Mouse (Mus musculus): ENCODE results near the gene Inpp5a.

Inpp5a gene

DNA sequence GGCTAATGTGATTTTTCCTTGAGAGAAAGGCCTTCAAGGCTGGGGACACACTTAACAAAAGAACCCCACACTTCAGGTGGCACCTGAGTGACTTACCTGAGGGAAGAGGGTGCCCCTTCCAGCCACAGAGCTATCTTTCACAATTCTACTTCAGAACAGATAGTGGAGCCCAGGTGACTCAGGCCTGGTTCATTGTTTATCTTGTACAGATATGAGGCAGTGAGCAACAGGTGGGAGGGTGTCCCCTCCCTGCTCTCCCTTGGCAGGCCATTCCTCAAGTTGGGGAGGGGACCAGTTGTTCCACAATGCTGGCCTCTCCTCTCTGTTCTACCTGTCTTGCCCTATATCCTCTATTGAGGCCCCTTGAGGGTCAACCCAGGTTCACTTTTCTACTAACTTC lies 17.5 kb upstream of the Inpp5a start:
- no peak for DNase-seq (ENCODE audit: low spot score)

DNA sequence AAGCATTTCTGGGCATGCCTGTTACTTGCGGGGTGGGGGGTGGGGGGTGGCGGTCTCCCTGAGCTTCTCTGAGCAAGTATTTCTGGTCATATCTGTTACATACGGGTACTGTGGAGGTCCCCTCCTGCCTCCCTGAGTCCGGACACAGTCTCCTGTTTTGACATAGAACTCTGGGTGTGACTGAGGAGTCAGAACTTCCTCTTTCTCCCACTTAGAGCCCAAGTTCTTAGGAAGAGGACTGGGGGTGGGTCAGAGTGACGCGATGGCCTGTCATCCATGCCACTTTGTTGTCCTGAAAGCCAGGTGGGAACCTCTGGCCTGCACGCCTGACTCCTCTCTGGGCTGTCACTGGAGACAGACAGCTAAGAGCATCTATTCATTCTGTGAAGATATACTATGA lies 11.5 kb upstream of the Inpp5a start:
- DNase-seq (ENCODE audit: low spot score): no peak

DNA sequence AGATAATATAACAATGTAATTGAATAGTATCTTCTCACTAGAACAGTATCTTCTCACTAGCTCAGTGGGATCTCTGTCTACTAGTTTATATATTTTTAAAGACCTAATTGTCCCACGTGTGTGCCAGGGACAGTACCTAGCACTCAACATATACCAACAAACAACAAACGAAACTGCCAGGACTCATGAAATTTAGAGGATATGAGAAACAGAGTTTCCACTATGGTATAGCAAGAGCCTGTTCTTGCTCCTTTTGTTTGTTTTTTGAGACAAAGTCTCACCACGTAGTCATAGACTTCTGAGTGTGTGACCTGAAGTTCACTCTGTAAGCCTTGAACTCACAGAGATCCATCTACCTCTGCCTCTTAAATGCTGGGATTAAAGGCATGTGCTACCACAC lies 10.6 kb upstream of the Inpp5a start:
- no peak for DNase-seq (ENCODE audit: low spot score)

DNA sequence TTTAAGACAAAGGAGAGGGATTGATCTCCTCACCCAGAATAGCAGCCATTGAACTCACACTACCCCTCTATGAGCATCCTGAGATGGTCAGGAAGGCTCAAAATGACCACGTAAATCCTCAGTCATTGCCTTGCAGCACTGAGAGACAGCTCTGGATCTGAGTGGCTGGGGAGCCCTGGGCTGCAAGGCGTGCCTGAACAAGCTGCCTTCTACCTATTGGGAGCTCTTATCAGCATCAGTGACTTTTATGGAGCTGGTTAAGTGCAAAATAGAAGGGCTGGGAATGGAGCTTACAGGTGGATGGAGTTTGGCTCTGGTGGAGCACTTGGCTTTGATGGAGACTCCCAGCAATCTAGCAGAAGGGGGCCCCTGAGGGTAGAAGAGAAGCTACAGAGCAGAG lies 9.2 kb upstream of the Inpp5a start:
- no peak for DNase-seq (ENCODE audit: low spot score)

DNA sequence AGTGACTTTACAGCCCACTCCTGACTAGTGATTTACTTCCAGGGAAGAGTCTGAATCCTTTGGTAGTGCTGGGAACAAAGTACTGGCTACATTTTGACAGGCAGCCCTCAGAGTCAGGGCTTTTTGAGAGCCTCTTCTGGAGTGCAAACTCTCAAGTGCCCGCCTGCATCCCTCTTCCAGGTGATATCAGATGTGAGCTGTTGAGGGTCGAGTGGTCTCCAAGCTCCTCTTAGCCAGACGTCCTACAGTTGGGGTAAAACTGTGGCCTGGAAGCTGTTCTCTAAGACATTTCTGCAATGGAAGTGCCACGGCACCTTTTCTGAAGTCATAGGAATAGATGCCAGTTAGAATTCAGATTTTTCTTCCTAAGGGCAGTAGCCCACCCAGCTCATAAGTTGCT lies 8.7 kb upstream of the Inpp5a start:
- DNase-seq (ENCODE audit: low spot score): no peak

DNA sequence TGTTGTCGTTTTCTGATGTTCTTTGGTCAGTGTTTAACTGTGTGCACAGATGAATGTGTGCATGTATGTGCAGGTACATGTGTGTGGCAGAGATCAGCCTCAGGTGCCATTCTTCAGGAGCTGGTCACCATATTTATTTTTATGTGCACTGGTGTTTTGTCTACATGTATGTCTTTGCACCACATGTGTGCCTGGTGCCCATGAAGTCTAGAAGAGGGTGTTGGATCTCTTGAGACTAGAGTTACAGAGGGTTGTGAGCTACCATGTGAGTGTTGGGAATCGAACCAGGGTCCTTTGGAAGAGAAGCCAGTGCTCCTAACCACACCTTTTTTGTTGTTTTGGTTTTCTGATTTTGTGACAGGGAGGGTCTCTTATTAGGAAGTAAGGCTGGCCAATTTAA lies 7.0 kb upstream of the Inpp5a start:
- no peak for DNase-seq (ENCODE audit: low spot score)

DNA sequence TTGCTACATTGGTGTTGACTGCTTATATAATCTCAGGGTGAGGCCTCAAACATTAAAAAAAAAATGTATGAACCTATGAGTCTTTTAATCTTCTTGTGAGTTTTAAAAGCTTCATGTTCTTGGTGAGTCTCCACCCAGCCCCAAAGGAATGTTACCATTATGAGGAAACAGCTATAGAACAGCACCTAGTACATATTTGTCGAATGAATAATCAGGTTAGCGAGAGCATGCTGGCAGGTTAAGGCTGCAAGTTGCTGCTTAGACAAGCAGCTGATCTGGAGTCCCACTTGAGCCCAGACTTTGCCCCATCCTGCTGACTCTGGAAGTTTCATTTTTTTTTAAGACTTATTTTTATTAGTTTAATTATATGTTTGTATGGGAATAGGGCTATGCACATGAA lies 6.1 kb upstream of the Inpp5a start:
- no peak for DNase-seq (ENCODE audit: low spot score)

DNA sequence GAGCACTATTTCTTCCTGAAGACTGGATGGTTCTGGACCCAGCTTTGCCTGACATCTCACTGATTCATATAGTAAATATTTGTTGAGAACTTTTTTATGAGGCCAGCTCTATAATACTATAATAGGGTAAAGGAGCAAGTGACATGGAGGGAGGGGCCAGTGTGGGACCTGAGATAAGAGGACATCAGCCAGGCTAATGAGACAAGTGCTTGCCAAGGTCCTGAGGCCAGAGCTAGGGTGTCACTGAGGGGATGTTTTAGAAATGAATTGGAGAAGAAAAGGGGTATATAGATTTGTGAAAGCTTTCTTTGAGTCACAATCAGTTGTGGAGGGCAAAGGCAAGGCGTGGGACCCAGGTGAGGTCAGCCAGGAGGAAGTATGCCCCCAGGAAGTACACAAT lies 4.4 kb upstream of the Inpp5a start:
- no peak for DNase-seq (ENCODE audit: low spot score)

DNA sequence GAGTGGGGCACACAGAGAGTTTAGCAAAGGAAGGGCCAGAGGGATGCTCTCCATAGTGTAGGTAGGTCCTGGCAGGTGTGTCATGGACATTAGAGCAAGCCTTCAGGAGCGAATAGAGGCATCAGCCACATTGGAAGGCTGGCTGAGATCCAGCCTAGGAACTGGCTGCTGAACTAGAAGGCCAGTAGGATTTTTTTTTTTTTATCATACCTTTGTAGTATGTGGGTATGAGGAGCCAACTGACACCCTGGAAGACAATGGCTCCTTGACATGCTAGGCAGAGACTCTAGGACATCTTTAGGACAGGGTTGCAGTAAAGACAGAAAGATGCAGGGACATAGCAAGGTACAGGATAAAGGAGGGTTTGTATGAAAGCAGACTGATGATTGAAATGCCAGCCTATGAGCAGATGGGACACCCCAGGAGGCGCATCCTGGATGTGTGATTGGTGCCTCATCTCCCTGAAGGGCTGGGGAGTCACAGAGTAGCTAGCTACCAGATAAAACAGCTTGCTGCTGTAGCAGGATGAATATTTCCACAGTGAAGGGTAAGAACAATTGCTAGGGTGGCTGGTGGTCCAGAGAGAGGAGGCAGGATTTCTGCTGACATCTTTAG lies 3.9 kb upstream of the Inpp5a start:
- no peak for DNase-seq (ENCODE audit: low spot score)

DNA sequence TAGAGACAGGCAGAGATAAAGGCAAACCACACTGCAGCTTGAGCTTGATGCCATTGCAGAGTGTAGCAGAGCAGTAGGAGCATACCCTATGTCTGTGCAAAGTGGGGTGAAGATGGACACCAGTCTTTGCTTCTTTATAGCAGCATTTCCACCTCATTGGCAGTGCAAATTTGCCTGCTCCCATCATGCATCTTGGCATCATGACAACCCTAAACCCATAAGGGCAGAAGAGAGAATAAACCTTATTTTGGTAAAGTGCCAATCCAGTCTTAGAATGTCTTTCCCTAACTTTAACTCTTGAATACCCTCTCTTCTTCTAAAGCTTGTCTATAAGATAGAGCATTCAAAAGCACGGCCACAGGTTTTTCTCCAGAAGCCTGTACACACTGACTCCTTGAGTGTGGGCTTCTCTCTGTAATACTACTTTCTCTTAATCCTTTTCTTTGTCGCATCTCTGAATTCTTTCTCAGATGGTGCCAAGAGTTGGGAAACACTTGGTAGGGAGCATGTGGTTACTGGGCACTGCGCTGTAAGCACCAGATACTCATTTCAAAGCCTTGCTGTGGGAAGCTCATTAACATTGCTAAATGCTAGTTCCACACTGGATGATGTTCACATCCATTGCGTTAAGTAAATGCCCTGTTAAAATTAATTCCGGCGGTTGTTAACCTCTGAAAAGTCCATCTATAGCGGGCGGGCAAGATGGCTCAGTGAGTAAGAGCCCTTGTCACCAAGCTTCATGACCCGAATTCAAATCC lies 1.8 kb upstream of the Inpp5a start:
- no peak for DNase-seq (ENCODE audit: low spot score)

DNA sequence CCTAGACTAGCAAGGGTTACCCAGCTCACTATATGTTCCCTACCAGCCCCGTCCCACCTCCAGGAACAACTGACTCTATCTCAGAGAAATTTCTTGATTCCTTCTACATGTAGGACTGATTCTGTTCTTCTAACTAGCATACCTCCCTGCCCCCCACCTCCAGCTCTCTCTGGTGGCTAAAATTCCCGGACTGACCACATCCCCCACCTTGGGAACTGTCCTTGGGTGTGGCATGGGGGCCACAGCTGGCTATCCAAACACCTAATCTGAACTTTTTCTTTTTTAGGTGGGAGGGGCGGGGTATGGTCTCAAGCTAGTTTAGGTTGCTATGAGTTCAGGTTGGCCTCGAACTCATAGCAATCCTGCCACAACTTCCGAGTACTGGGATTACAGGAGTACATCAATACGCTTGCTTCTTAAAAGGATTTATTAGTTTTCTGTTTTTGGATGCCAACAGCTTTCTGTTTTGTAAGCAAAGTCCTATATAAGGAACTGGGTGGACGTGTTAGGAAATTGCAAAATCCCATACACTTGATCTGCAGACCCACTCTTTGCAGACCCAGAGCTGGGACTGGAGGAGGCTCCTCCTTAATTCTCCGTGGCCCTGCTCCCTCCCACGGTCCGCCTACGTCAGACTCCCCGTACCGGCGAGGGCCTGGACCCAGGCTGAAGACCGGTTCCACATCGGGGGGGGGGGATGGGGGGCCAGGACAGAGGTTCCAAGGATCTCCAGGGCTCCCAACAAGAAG lies 814 bp upstream of the Inpp5a start:
- no peak for DNase-seq (ENCODE audit: low spot score)

DNA sequence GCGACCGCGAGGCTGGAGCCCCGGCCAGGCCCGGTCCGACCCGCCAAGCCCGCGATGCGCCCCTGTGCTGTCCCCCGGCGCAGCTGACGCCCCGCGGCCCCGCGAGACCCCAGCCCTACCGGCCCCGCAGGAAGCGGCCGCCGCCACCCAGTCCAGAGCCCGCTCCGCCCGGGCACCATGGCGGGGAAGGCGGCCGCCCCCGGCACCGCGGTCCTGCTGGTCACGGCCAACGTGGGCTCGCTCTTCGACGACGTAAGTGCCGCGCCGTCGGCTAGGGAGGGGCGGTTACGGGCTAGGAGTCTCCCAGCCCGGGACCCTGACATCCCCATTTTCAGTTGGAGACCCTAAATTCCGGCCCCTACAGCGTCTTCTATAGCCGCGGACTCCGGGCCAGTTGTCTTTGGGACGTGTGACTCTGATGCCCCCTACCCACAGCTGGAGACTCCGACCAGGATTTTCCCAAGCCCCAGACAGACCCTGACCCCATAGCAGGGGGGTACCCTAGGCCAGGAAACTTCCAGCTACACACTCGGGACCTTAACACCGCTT lies 378 bp downstream of the Inpp5a start:
- no peak for DNase-seq (ENCODE audit: low spot score)

DNA sequence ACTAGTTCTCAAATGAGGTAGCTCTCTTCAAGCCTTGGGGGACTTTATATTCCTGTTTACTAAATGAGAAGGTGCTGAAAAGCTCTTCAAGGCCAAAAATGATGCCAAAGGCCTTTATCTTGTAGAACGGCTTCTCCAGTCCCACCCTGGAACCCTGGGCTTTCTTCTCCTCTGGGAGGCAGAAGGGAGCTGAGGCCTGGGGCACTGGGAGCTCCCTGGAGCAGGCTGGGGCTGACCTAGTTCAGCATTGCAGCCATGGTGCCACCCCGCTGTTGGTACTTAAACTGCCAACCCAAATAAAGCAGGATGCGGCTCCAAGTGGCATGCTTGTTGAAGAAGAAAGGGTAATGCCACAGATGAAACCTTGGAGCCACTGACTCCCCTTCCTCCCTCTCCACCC lies 1.5 kb downstream of the Inpp5a start:
- no peak for DNase-seq (ENCODE audit: low spot score)

DNA sequence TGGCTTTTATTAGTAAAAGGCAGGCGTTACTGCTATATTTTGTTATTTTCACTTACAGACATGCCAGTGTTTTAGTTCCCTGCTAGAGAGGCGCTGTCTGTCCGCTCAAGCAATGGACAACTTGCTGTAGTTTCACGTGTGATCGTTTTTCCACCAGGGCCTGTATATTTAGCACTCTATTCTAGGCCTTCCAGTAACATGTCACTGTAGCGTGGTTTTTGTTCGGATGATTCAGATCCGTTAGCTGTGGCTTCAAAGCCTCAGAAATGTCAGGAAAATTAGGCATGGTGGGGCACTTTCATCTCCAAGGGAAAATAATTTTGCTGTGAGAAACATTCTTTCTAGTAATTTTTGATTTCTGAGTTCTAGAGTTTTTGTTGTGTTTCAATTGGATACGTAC lies 2.0 kb downstream of the Inpp5a start:
- DNase-seq (ENCODE audit: low spot score): no peak

DNA sequence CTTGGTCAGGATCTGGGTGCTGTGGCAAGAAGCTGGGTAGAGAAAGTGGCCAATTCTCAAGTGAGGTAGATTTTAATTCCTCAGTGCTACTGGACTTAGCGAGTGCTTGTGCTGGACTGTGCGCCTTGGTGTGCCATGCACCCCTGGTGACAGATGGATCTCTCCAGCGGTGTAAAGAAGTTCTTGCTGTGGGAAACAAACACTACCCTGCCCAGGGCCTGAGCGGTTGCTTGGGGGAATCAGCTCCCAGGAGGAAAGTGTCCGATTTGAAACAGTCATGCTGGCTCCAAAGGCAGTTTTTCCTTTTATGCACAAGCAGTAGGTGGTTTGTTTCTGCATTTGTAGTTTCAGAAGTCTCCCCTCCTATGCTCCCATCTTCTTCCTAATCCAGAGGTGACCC lies 2.8 kb downstream of the Inpp5a start:
- DNase-seq (ENCODE audit: low spot score): no peak

DNA sequence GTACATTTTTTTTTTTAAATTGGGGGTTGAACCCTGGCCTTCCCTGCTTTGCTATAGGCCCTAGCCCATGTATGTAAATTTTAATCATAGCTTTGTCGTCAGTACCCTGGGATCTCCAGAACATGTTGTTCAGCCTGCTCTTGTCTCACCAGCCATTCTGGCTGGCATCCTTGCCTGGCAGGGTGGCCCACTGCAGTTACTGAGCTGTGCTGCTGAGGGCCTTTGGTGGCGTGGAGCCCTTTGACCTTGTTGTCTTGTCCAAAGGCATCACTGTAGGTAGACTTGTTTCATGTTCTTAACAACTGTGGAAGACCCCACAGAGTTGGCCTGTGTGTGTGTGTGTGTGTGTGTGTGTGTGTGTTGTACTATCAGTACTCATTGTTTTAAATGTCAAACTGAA lies 3.2 kb downstream of the Inpp5a start:
- DNase-seq (ENCODE audit: low spot score): no peak

DNA sequence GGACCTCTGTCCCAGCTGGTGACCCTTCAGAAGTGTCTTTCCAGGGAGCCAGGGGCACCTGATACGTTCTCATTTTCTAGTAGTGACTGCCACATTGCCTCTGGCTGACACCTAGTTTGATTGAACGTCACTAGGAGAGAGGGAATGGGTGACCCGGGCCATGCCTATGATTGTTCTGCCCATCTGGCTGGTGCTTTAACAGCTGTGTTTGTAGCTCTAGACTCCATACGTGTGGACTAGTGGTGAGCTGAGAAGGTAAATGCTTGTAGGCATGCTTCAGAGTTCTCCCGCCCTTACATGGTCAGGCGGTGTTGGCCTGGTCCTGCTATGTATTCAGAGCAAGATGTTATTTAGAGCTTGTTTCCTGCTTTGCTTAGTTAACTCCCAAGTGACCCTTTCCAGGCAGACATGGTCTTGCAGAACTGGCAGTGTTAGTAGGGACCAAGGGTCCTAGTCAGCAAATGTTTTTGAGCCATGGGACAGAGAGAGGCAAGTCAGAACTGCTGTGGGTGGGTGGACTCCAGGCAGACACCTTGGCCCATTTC lies 3.9 kb downstream of the Inpp5a start:
- no peak for DNase-seq (ENCODE audit: low spot score)

DNA sequence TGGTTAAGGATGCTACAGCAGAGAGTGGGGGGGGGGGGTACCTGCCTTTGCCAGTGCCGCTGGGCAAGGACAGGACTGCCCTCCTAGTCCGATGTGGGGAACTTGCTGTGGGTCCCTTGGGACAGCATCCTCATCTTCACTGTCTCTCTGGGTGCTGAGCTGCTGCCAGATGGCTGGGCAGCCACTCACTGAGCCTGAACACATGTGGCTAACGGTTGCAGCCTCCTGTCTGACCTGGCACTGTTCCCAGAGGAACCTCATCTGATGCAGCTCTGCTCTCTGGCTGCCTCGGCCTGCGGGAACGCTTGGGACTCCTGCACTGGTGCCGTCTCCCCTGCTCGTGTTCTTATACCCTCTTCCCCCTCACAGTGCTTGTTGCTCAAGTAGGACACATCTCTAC lies 8.6 kb downstream of the Inpp5a start:
- no peak for DNase-seq (ENCODE audit: low spot score)

DNA sequence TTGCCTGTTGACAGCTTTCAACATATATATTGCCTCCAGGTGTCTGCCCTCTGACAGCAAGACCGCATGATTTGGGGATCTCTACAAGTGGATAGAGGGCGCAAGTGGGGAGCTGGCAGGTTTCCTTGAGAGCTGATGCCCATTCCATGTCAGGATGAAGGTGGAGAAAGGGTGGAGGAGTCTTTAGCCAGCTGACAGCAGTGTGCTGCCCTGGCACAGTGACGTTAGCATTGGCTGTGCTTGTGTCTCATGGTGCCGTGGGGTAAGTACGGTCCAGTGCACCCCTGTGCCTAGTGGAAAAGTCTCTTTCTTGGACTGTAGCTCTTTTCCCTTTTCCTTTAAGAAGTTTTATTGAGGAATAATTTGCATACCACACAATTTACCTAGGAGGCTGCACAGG lies 9.2 kb downstream of the Inpp5a start:
- no peak for DNase-seq (ENCODE audit: low spot score)

DNA sequence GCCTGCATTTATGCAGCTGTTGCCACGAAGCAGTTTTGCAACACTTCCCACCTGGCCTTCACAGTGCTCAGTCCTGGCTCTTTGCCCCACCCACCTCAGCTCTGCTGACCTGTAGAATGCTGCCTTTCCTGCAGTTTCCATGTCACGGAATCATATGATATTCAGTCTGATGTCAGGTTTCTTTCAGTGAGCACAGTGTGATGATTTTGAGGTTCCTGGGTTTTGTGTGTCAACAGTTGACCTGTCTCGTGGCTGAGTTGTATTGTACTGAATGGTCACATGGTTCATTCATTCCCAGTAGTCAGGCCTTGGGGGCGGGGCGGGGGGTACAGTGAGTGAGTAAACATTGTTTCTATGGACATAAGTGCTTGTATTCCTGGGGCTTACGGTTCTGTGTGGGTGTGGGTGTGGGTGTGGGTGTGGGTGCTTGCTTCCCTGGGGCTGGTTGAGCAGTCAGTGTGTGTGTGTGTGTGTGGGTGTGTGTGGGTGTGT lies 9.7 kb downstream of the Inpp5a start:
- no peak for DNase-seq (ENCODE audit: low spot score)

DNA sequence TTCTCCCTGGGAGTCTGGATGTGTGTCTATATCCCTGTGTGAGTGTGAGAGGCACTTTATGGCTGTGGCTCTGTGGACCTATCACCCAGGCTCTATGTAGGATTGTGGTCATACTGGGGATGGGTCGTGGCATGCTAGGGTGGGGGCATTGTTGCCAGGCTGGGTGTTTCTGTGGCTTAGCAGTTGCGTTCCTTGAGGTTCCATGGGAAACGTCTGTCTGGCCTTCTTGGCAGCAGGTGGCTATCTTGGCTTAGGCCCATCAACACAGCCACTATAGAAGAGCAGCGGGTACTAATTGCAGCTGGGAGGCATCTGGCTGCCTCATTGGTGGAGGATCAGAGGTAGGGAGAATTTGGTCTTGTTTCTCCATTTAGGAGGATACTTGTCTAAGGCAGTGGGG lies 10.7 kb downstream of the Inpp5a start:
- no peak for DNase-seq (ENCODE audit: low spot score)

DNA sequence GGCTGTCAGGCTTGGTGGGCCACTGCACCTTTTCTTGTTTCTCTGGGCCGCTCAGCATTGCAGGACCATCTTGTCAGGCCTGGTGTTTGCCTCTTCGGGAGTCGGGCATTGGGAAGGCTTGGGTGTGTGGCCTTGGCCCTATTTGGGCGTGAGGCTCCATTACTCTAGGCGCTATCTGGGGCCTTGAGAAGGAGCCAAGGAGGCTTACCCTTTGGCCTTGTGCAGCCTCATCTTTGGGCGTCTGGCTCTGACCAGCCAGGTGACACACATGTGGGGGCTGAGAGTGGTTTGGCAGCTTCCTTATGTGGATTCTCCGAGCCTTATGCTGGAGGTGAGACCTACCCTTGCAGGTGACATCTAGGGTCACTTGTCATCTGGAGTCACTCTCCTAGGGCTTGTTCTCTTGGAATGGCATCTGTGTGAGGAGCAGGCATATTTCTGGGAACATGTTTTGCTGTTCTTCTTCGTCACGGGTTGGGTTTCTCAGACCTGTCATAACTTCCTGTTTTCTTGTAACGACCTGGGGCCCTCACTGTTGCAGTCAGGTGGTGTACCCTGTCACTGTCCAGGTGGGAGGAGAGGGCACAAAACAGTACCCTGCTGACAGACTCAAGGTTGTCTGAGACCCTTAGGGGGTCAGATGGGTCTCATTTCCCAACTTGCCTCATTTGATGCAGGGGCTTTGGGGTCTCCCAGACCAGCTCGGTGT lies 11.2 kb downstream of the Inpp5a start:
- no peak for DNase-seq (ENCODE audit: low spot score)

Data from urinary bladder, postnatal 25 days (tissue).